Mouse (Mus musculus): ENCODE data around the gene Gm14308. TPM values are rescaled to one million over a fixed set of nuclear protein-coding genes. Genes with fewer than 3 reads are reported as not detected.

Gm14308 gene
- 1 to 10 TPM; 2.8 to 5.3 TPM for total RNA-seq (2023)

DNA sequence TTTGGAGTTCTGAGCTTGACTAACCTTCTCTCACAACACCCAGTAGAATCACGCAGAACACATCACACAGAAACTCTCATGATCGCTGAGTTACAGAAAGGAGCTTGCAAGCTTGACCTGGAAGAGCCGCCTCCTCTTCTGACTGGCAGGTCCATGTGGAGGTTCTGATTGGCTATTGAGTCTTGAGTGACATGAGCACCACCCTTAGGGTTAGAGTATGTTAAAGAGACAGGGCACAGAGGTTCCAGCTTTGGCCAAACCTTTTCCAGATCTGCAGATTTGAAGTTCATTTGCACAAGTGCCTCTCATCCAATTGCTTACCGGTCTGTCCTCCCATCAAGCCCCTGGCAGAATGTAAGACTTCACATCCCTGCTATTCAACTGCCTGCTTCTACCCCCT, at the start of gene Gm14308:
Gm14308 (minus strand) TSS at position 101 of the 400 bp plus-strand sequence.

DNA sequence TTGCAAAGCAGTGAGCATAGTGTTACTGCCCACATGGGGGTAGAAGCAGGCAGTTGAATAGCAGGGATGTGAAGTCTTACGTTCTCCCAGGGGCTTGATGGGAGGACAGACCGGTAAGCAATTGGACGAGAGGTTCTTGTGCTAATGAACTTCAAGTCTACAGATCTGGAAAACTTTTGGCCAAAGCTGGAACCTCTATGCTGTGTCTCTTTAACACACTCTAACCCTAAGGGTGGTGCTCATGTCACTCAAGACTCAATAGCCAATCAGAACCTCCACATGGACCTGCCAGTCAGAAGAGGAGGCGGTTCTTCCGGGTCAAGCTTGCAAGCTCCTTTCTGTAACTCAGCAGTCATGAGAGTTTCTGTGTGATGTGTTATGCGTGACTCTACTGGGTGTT, 34.1 kb upstream of the Gm14308 start, which contains the start of gene Zfp973:
Zfp973 (plus strand) TSS at position 301 of the 400 bp plus-strand sequence.

Other genes starting within 250 kb of the Gm14308 start
- gene Gm14435, start 212.8 kb downstream of the Gm14308 start, total RNA-seq (2023) = 1 to 10 TPM; 2.3 to 3.0 TPM
- gene Gm14434, start 149.6 kb downstream of the Gm14308 start, total RNA-seq (2023) = not detected
- gene Zfp967, start 115.3 kb downstream of the Gm14308 start, total RNA-seq (2023) = not detected
- gene Zfp973, start 34.2 kb upstream of the Gm14308 start, total RNA-seq (2023) = 1 to 10 TPM; 5.5 to 8.0 TPM
- 1 to 10 TPM; 3.2 to 6.1 TPM for gene Gm14305, start 72.0 kb upstream of the Gm14308 start, total RNA-seq (2023)
- 1 to 10 TPM; 1.4 to 3.1 TPM for gene Gm14295, start 162.3 kb upstream of the Gm14308 start, total RNA-seq (2023)
- gene Gm14408, start 194.8 kb upstream of the Gm14308 start, total RNA-seq (2023) = not detected